Mouse (Mus musculus): ENCODE results near the gene Sez6. TPM values are rescaled to one million over a fixed set of nuclear protein-coding genes. Genes with fewer than 3 reads are reported as not detected.

Sez6 gene
- total RNA-seq, 2 experiments from 2014 or later = 162 to 163 TPM

DNA sequence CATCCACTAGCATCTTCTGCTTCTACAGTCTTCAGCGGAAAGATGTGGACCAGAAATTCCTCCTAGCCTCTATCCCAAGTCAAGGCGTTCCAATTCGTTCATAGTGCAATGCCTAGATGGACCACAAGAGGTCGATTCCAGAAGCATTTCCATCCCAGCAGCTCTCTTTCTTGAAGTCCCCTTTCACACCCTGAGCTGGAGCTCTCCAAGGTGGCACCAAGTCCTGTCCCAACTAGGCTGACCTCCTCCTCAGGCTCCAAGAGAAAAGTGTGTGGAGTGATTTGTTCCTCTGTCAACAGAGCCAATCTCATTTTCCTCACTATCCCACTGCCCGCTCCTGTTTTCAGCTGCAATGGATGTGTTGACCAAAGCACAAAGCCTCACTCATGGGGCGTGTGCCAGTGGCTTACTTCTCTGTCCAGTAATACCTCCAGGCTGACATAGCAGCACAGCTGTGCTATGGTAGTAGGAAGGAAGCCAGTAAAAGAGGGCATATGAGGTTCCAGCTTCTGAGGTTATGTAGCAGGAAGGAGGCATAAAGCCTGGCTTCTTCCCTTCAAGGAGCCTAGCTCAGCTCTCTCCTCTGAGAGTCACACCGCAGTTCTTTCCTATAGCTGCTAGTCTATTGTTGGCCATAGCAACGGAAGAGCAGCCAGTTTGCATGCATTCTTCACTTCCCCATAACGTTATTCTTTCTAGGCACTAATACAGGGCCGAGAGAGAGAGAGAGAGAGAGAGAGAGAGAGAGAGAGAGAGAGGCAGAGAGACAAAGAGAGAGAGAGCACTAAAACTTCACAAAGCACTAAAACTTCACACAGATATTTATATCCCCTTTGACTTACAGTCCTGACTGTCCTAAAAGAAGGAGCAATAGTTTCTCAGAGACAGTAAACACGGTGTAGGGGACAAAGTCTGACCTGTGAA is 49.9 kb downstream of the Sez6 start:
- DNase-seq (ENCODE audit: low spot score in 2 of 2) = peak; percentile 52 to 68

DNA sequence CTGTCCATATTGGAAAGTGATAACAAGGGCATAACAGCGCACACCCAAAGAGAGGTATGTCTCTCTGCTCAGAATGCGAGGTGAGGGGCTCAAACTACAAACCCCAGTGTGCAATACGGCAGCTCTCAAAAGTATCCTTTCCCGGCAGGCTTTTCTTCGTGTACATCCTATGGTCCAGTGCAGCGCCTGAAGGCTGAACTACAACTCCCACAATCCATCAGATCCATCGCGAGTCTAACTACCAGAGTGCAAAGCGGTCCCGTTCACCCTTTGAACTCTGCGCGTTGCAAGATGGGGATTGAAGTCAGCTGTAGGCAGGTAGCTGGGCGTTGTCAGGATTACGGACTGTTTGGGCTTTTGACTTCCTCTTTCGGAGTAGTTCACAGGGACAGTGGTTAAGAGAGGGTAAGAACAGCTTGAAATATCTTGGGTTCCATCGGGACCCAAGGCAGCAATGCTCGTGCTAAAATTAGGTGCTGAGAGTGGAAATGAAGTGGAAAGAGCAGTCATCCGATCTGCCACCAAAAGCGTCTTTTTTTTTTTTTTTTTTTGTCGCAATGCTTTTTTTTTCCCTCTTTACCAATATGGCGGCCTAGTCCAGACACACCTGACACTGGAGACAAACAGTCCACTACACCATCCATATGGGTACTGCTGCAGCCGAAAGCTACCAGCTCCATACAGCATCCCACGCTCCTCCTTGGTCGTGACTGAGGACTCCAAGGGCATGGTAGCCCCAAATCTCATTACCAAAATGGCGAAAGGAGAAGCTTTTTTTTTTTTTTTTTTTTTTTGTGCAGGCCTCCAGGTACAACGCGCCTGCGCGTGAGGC is 51.2 kb downstream of the Sez6 start:
- peak; percentile 93 to 99 for DNase-seq (ENCODE audit: low spot score in 2 of 2)

DNA sequence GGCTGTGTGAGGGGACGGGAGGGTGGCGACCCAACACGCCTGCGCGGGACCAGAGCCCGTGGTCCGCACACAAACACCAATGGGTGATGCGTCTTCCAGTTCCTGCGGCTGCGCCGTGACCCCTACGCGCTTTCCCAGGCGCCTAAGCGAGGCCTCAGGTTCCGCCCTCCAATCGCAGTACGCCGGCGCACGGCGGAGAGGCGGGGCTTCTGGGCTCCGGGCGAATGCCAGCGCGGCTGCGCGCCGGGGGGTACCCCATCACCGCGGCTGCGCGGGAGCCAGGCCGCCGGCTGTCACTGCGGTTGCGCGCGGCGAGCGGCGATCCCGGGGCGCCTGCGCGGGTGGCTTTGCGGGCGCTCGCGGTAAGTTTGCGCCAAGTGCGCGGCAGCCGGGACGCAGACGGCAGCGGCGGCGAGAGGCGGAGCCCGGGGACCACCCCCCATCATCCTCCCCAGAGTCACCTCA is 51.9 kb downstream of the Sez6 start, which contains the start of gene Phf12:
Gene Phf12 (plus strand): TSS at position 314 of the 465 bp plus-strand sequence.
- DNase-seq (ENCODE audit: low spot score in 2 of 2) = peak; percentile 99 to 100

DNA sequence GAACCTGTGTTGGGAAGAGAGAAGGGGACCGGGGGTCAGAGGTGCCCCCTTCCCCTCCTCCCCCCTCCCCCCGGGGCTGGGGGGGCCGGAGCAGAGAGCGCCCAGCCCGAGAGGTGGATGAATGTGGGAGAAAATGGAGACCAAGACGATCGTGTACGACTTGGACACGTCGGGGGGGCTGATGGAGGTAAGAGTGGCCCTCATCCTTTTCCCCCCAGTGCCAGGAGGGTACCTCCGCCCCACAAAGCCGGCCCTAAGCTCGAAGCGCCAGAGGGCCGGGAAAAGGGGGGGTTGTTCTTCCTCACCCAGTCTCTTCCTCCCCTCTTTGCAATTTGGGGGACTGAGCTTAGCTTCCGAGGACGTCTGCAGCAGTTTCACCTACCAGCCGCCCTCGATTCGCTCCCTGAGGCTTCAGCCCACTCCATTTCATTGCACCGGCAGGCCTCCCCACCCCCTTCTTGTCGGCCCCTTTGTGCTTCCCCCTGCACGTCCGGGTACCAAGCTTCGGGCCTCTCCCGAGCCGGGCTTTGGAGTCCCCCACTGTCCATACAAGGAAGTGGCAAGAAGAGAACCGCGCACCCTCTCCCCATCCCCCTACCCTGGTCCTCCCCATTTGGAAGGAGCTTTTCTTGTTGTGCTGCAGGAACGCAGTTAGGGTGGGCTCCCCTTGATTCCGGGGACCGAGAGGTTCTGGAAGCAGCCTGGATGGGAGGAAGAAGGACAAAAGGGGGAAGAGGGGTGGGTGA is 52.8 kb downstream of the Sez6 start:
- peak; percentile 45 to 66 for DNase-seq (ENCODE audit: low spot score in 2 of 2)

DNA sequence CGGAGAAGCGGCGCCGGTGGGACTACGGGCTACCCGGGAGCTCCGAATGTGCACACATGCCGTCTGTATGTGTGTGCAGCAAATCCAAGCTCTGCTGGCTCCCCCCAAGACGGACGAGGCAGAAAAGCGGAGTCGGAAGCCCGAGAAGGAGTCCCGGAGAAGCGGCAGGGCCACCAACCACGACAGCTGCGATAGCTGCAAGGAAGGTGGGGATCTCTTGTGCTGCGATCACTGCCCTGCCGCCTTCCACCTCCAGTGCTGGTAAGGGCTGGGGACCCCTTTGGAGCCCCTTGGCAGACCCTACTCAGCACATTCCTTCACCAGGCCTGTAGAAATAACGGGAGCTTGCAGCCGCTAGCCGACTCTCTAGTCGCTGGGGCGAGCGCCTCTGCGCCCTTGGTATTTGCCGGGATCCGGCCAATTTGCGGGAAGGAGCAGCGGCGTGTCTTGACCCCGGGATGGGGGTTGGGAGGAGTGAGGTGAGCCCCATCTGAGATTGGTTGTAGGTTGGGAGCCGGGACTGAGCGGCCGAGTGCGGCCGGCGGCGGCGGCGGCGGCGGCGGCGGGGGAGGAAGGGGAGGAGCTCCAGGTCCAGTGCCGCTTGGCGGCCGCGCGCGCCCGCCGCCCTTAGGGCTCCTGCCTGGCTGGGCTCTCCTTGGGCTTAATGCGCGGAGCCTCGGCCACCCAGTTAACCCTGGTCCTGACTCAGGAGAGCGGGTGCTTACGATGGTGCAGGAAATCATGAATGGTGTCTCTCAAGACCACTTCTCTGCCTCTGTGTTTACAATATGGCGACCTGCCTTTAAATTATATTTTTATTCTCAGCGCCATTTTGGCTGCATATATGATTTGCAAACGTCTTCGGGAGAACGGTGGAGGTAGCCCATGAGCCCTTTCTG is 53.6 kb downstream of the Sez6 start:
- peak; percentile 55 to 65 for DNase-seq (ENCODE audit: low spot score in 2 of 2)

DNA sequence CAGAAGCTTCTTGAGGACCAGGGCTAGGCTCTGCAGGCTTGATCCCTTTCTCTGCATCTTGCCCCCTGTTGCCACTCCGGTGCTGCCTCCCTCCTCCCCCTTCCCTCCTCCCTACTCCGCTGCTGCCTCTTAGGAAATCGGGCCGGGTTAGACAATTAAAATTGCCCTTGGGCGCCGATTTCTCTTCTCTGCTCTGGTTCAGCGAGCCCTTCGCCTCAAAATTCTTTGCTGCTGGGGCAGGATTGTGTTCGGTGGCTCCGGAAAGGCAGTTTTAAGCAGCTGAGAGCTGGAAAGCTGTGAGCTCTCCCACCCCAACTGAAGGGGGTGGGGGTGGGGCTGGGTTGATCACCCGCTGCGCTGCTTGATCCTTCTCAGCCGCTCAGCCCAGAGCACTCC is 54.2 kb downstream of the Sez6 start:
- peak in 1 of 2 experiments; percentile 65 for DNase-seq (ENCODE audit: low spot score in 2 of 2)

DNA sequence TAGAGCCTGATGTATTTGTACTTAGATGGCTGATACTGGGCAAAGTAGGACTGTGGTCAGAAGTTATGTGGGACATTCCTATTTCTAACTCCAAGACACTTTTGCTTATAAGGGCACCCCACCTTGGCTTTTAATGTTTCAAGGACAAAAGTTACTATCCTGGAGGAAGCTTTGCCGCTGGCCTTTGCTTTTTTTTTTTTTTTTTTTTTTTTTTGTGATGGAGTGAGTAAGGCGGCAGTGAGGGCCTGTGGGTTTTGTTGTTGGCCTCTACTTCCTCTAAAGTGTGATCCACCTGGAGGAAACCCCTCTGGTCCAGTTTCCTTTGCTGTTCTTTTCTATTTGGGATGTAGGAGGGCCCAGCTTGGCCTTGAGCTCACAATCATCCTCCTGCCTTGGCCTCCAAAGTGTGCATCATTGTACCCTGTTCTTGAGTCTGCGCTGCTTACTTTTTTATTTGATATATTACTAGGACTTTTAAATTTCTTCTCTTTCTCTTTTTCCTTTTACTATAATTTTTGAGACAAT is 55.0 kb downstream of the Sez6 start:
- no peak for DNase-seq (ENCODE audit: low spot score in 2 of 2)

DNA sequence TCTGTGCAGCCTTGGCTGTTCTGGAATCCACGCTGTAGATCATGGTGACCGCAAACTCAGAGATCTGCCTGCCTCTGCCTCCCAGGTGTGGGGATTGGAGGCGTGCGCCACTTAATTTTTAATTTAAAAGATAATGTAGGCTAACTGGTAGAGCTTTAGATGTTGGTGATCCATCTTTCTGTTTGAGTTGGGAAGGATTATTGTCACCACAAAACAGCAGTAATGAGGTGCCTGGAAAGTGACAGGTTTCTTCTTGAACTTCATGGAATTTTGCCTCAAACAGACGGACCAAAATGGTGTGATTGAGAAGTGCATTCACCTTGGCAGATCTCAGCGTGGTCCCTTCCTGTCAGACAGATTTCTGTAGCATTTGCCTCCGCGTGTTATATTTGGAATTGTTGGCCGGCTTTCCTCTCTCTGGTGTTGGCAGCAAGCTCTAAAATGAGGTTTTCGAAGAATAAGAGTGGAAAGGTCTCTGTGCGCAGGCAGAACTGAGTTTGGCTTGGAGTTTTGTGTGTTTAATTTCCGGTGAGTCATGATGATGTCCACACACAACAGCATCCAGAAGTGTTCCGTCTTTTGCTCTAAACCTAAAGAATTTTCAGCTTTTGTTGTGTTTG is 58.6 kb downstream of the Sez6 start:
- no peak for DNase-seq (ENCODE audit: low spot score in 2 of 2)

DNA sequence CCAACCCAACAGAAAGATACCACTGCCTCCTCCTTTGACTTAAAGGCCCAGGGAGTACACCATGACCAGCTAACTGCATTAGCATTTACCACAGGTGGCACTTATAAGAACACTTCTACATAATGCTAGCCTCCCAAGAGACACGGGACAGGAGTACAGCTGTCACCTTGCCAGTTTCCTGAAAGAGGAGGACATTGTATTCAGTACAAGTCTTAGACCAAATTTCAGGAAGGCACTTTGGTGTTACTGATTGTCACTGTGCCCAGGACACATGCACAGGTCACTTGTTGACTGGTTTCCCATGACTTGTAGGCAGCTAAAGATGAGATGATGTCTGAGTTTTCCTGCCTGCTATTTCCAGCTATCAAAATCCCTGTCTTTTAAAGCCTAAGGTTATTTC is 65.0 kb downstream of the Sez6 start:
- DNase-seq (ENCODE audit: low spot score in 2 of 2) = no peak

DNA sequence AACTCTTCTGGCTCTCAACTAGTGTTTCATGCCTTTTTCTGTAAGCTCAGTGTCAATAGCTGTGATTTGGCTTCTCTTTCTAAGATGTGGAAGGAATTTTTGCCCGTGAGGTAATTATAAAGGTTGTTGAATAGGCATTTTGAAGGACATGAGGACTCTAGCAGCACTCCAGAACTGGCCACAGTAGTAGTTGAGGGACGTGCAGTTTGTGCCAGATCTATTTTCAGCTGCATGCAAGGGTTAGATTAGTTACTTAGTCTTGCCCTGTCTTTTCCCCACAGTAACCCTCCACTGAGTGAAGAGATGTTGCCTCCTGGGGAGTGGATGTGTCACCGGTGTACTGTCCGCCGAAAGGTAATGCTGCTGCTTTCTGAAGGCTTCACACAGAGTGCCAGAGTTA is 75.8 kb downstream of the Sez6 start:
- no peak for DNase-seq (ENCODE audit: low spot score in 2 of 2)

DNA sequence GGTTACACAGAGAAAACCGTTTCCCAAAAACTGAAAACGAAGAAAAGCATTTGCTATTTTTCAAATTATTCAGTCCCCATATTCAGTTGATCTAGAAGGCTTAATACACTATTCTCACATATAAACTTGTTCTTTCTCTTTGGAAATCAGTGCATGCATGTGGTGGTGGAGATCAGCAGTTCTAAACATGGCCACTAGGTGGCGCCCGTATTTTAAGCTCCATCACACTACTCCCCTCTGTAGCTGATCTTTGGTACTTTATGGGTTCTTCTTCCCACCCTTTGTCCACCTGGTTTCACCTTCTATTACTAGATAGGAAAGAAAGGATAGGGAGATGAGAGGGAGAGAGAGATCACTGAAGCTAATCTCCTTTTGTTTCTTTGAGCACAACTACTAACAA is 89.1 kb downstream of the Sez6 start:
- DNase-seq (ENCODE audit: low spot score in 2 of 2) = peak; percentile 66 to 77

DNA sequence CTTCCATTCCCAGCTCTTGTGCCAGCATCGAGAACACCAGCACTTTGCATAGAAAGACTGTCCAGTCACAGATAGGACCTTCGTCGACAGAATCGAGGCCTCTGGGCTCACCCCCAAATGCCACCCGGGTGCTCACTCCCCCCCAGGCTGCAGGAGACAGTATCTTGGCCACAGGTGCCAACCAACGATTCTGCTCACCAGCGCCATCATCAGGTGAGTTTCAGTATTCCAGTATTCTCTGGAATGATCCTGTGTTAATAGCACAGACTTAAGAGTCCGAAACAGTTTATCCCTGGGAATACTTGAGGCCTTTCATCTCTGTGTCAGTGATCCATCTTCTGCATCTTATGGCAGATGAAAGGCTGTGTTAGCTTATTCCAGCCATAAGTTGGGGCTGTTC is 93.0 kb downstream of the Sez6 start:
- no peak for DNase-seq (ENCODE audit: low spot score in 2 of 2)

Other genes starting within 250 kb of the Sez6 start
- gene Nufip2, start 244.6 kb upstream of the Sez6 start, total RNA-seq (2021) = 10 to 100 TPM; 78.2 to 87.1 TPM
- not detected for gene Cryba1, start 205.5 kb upstream of the Sez6 start, total RNA-seq (2021)
- gene Myo18a, start 167.6 kb upstream of the Sez6 start, total RNA-seq (2021) = 100 to 1,000 TPM; 159 to 173 TPM
- gene Gm10277, start 143.1 kb upstream of the Sez6 start, total RNA-seq (2021) = not detected
- 1 to 10 TPM in 1 of 2 experiments, under 1 TPM in 1; 0.88 to 1.4 TPM for gene Pipox, start 36.7 kb upstream of the Sez6 start, total RNA-seq (2021)
- gene Phf12, start 52.0 kb downstream of the Sez6 start, total RNA-seq (2021) = 10 to 100 TPM; 43.9 to 52.6 TPM
- 10 to 100 TPM; 11.2 to 11.3 TPM for gene Dhrs13, start 101.5 kb downstream of the Sez6 start, total RNA-seq (2021)
- gene Flot2, start 107.1 kb downstream of the Sez6 start, total RNA-seq (2021) = 100 to 1,000 TPM; 109 to 122 TPM
- 10 to 100 TPM; 19.7 to 20.8 TPM for gene Eral1, start 149.6 kb downstream of the Sez6 start, total RNA-seq (2021)
- 10 to 100 TPM; 26.7 to 30.7 TPM for gene Fam222b, start 163.9 kb downstream of the Sez6 start, total RNA-seq (2021)
- gene Traf4, start 234.8 kb downstream of the Sez6 start, total RNA-seq (2021) = 10 to 100 TPM; 33.8 to 34.9 TPM
- gene Nek8, start 245.9 kb downstream of the Sez6 start, total RNA-seq (2021) = 1 to 10 TPM; 4.2 to 4.7 TPM
- 10 to 100 TPM; 33.0 to 37.0 TPM for gene Tlcd1, start 245.9 kb downstream of the Sez6 start, total RNA-seq (2021)

Data from layer of hippocampus, postnatal 14 days (tissue).